Mouse (Mus musculus): ENCODE results near the gene Atf7.

GRCm38 (mm10) chr15:102583708-102584383 lies 41.4 kb downstream of the Atf7 start:
- TF ChIP-seq EP300 (IDR thresholded peaks at IDR 0.05; ENCODE audit: low read depth) (no peak), CTCF (IDR thresholded peaks at IDR 0.05; ENCODE audit: low read depth) (no peak)

Data from heart, postnatal 0 days (tissue).